Mouse (Mus musculus) ES-Bruce4 (cell line): ENCODE measurements around the gene 1700037H04Rik. TPM values are rescaled to one million over a fixed set of nuclear protein-coding genes. Genes with fewer than 3 reads are reported as not detected.

Experiments
- H3K27ac ChIP-seq: 2 replicates; pipeline ENCODE4 v1.5.1; 2012; ENCODE audit warnings: low read length, inconsistent platforms; ENCODE audit not compliant: insufficient read depth
- H3K27me3 ChIP-seq: 2 replicates; pipeline ENCODE4 v1.6.1; 2012; ENCODE audit warnings: mild to moderate bottlenecking, low read length, inconsistent platforms; ENCODE audit not compliant: control insufficient read depth, poor library complexity, insufficient read depth, severe bottlenecking
- H3K36me3 ChIP-seq: 2 replicates; pipeline ENCODE4 v1.6.1; 2012; ENCODE audit warnings: inconsistent platforms, mild to moderate bottlenecking, low read length, moderate library complexity; ENCODE audit not compliant: control insufficient read depth, poor library complexity, insufficient read depth, severe bottlenecking
- H3K4me1 ChIP-seq: one replicate; pipeline ENCODE4 v1.8.1; 2011; ENCODE audit warnings: low read length; ENCODE audit not compliant: control insufficient read depth, insufficient read depth
- H3K4me3 ChIP-seq: 2 replicates; pipeline ENCODE4 v1.5.1; 2011; ENCODE audit warnings: low read depth, mild to moderate bottlenecking, low read length
- H3K9ac ChIP-seq: 2 replicates; pipeline ENCODE4 v1.6.1; 2012; ENCODE audit warnings: low read depth, mild to moderate bottlenecking, inconsistent platforms; ENCODE audit not compliant: poor library complexity, severe bottlenecking
- H3K9me3 ChIP-seq: replicated peaks from 2 replicates; pipeline ENCODE4 v1.6.1; 2012; ENCODE audit warnings: mild to moderate bottlenecking, low read length, inconsistent platforms; ENCODE audit not compliant: control insufficient read depth, poor library complexity, insufficient read depth, severe bottlenecking
- CTCF ChIP-seq: IDR thresholded peaks from one replicate; pipeline ENCODE4 v1.8.1; 2011; ENCODE audit warnings: low read depth, low read length
- EP300 ChIP-seq: IDR thresholded peaks from 2 replicates; pipeline ENCODE4 v1.6.1; 2011; ENCODE audit warnings: low read depth, low read length; ENCODE audit not compliant: insufficient read depth
- POLR2A ChIP-seq: IDR thresholded peaks from one replicate; pipeline ENCODE4 v1.8.1; 2011; ENCODE audit warnings: low read length; ENCODE audit not compliant: insufficient read depth
- polyA plus RNA-seq: library from polyadenylated mRNA; stranded (reverse); fragments of >200 nt; gene quantifications from 2 replicates; pipeline ENCODE4 v1.2.4, GENCODE M21; 2011; ENCODE audit warnings: low read depth; ENCODE audit not compliant: missing spikeins, insufficient read depth, insufficient read length

The 1700037H04Rik gene
- polyA plus RNA-seq, 1 experiment: 79.8 TPM

- Histone ChIP-seq H3K4me3 (no peak overlapping the region), H3K27ac (no peak overlapping the region), H3K36me3 (no peaks in the 10 kb centered on the region), H3K9me3 (no peaks in the 10 kb centered on the region), H3K9ac (no peak overlapping the region), H3K4me1 (peaks cover 2% of the 10 kb centered on the region), H3K27me3 (no peaks in the 10 kb centered on the region)
- TF ChIP-seq CTCF (no peak), POLR2A (no peak), EP300 (no peak)
Measured at GRCm38 (mm10) chr2:131204410-131204981, 44.6 kb upstream of the 1700037H04Rik start.

GRCm38 (mm10) chr2:131203816-131204409 is 44.0 kb upstream of the 1700037H04Rik start:
- no peaks in the 10 kb centered on the region for H3K27me3 ChIP-seq
- no peak overlapping the region for H3K9ac ChIP-seq
- H3K4me1 ChIP-seq: peaks cover 2% of the 10 kb centered on the region
- H3K9me3 ChIP-seq: no peaks in the 10 kb centered on the region
- no peak overlapping the region for H3K27ac ChIP-seq
- TF ChIP-seq EP300 (no peak), POLR2A (no peak), CTCF (no peak)
- H3K4me3 ChIP-seq: no peak overlapping the region
- no peaks in the 10 kb centered on the region for H3K36me3 ChIP-seq

GRCm38 (mm10) chr2:131201262-131201661 is 41.4 kb upstream of the 1700037H04Rik start:
- H3K36me3 ChIP-seq: no peaks in the 10 kb centered on the region
- no peak overlapping the region for H3K27ac ChIP-seq
- peaks cover 3% of the 10 kb centered on the region for H3K4me1 ChIP-seq
- no peaks in the 10 kb centered on the region for H3K9me3 ChIP-seq
- H3K4me3 ChIP-seq: no peak overlapping the region
- no peak overlapping the region for H3K9ac ChIP-seq
- H3K27me3 ChIP-seq: no peaks in the 10 kb centered on the region
- TF ChIP-seq CTCF (no peak), EP300 (no peak), POLR2A (no peak)

GRCm38 (mm10) chr2:131200710-131201109 is 40.8 kb upstream of the 1700037H04Rik start:
- H3K4me1 ChIP-seq: peaks cover 3% of the 10 kb centered on the region
- no peaks in the 10 kb centered on the region for H3K9me3 ChIP-seq
- H3K9ac ChIP-seq: no peak overlapping the region
- H3K36me3 ChIP-seq: no peaks in the 10 kb centered on the region
- no peaks in the 10 kb centered on the region for H3K27me3 ChIP-seq
- H3K4me3 ChIP-seq: no peak overlapping the region
- H3K27ac ChIP-seq: no peak overlapping the region
- no peak for TF ChIP-seq POLR2A
- TF ChIP-seq EP300: no peak
- TF ChIP-seq CTCF: no peak

- Histone ChIP-seq H3K27me3 (no peaks in the 10 kb centered on the region), H3K9me3 (no peaks in the 10 kb centered on the region), H3K27ac (no peak overlapping the region), H3K4me1 (peaks cover 1% of the 10 kb centered on the region), H3K9ac (no peak overlapping the region), H3K4me3 (no peak overlapping the region), H3K36me3 (no peaks in the 10 kb centered on the region)
- TF ChIP-seq CTCF: no peak
- TF ChIP-seq EP300: no peak
- TF ChIP-seq POLR2A: no peak
Measured at GRCm38 (mm10) chr2:131196606-131197316, 36.9 kb upstream of the 1700037H04Rik start.

GRCm38 (mm10) chr2:131191005-131191390 is 31.1 kb upstream of the 1700037H04Rik start:
- peaks cover 3% of the 10 kb centered on the region for H3K4me1 ChIP-seq
- H3K4me3 ChIP-seq: no peak overlapping the region
- H3K27ac ChIP-seq: no peak overlapping the region
- no peaks in the 10 kb centered on the region for H3K9me3 ChIP-seq
- TF ChIP-seq EP300 (no peak), POLR2A (no peak), CTCF (no peak)
- H3K36me3 ChIP-seq: no peaks in the 10 kb centered on the region
- H3K9ac ChIP-seq: no peak overlapping the region
- H3K27me3 ChIP-seq: no peaks in the 10 kb centered on the region
